Mouse (Mus musculus) midbrain, embryonic 11.5 days (tissue): Measurements from ENCODE around the gene Emc9. TPM values are rescaled to one million over a fixed set of nuclear protein-coding genes. Genes with fewer than 3 reads are reported as not detected.
A peak's percentile ranks its signal among the peaks of the same experiment; 100 is the strongest.

Experiments
- ATAC-seq: fragments of 200-750 bp; cut with Nextera tagmentation; 2 replicates; pipeline ENCODE4 v1.8.0; 2017; ENCODE audit warnings: moderate TSS enrichment, moderate library complexity; ENCODE audit not compliant: low FRiP score
- DNase-seq: peaks from one replicate; pipeline ENCODE4 v3.0.0; 2015; ENCODE audit warnings: low spot score; ENCODE audit errors: missing footprints
- H3K27ac ChIP-seq: fragments of 300-500 bp; sonication (generic); 2 replicates; pipeline ENCODE4 v1.5.1; 2014; ENCODE audit warnings: low read depth, low read length
- H3K27me3 ChIP-seq: fragments of 300-500 bp; sonication (generic); 2 replicates; pipeline ENCODE4 v1.6.1; 2014; ENCODE audit warnings: mild to moderate bottlenecking, low read length, moderate library complexity, mixed read lengths; ENCODE audit not compliant: control insufficient read depth, insufficient read depth
- H3K36me3 ChIP-seq: fragments of 300-500 bp; sonication (generic); 2 replicates; pipeline ENCODE4 v1.6.1; 2014; ENCODE audit warnings: mild to moderate bottlenecking, low read length, moderate library complexity, mixed read lengths; ENCODE audit not compliant: control insufficient read depth, insufficient read depth
- H3K4me1 ChIP-seq: fragments of 300-500 bp; sonication (generic); 2 replicates; pipeline ENCODE4 v1.6.1; 2014; ENCODE audit warnings: low read length; ENCODE audit not compliant: control insufficient read depth, insufficient read depth
- H3K4me2 ChIP-seq: fragments of 300-500 bp; sonication (generic); 2 replicates; pipeline ENCODE4 v1.6.1; 2014; ENCODE audit warnings: mild to moderate bottlenecking, moderate library complexity
- H3K4me3 ChIP-seq: fragments of 300-500 bp; sonication (generic); 2 replicates; pipeline ENCODE4 v1.5.1; 2014; ENCODE audit warnings: low read depth, low read length
- H3K9ac ChIP-seq: fragments of 300-500 bp; sonication (generic); 2 replicates; pipeline ENCODE4 v1.6.1; 2014; ENCODE audit warnings: low read length
- H3K9me3 ChIP-seq: fragments of 300-500 bp; sonication (generic); 2 replicates; pipeline ENCODE4 v1.6.1; 2016; ENCODE audit warnings: low read length; ENCODE audit not compliant: control insufficient read depth
- WGBS: fragments of 180-500 bp; shearing (Covaris S2); extraction: QIAGEN DNeasy Blood & Tissue Kit; methylation state at CpG from one replicate; pipeline ENCODE4 v1.1.7; 2014; 5-methylcytosine and 5-hydroxymethylcytosine counted together
- polyA plus RNA-seq: library from polyadenylated mRNA; unstranded; fragments of >200 nt; fragmentation: Nextera tagmentation; extraction: Ambion mirVana; gene quantifications from 2 replicates; pipeline ENCODE4 v1.2.1, GENCODE M21; 2014

Gene Emc9
- polyA plus RNA-seq, 1 experiment from 2014 or later: 8.4 TPM

DNA sequence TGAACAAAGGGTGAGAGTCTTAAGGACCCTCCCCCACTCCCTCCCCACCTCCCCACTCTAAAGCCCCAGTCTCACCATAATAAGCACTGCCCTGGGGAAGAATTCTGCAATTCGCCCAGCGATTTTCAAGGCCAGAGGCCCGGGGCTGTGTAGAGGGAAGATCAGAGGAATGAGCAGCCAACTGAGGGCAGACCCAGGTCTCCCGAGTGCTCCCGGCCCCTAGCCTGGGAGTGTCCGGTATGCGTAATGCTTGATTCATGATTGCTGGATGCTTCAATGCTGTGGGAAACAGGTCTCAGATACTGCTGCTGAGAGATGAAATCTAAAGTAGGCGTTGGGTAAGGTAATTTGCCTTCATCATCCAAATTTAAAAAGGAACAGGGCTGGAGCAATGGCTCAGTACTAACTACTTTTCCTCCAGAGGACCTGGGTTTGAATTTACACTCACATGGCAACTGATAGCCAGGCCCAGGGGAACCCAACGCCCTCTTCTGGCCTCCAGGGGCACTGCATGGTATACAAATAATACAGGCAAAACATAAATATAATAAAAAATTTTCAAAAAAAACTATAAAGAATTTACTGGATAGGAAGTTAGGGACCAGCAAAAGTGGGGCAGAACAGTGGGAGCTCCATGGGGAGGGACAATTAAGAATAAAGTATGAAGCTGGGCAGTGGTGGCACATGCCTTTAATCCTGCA is 3.0 kb downstream of the Emc9 start:
- H3K27ac ChIP-seq: no peak overlapping the region
- H3K4me1 ChIP-seq: peaks cover 13% of the 10 kb centered on the region
- 75% methylated on average over 9 of the region's 9 CpGs for WGBS
- no peak overlapping the region for H3K4me3 ChIP-seq
- no peaks in the 10 kb centered on the region for H3K27me3 ChIP-seq
- DNase-seq: no peak
- no peak for ATAC-seq
- no peak overlapping the region for H3K4me2 ChIP-seq
- no peaks in the 10 kb centered on the region for H3K9me3 ChIP-seq
- no peak overlapping the region for H3K9ac ChIP-seq
- H3K36me3 ChIP-seq: peaks cover 9% of the 10 kb centered on the region; the same call in 1 of the 2 replicates

GRCm38 (mm10) chr14:55580731-55581130 is 4.4 kb downstream of the Emc9 start:
- Histone ChIP-seq H3K9ac (no peak overlapping the region), H3K4me3 (no peak overlapping the region), H3K36me3 (peaks cover 9% of the 10 kb centered on the region; the same call in 1 of the 2 replicates), H3K27me3 (no peaks in the 10 kb centered on the region), H3K9me3 (no peaks in the 10 kb centered on the region), H3K4me2 (no peak overlapping the region), H3K27ac (no peak overlapping the region; the same call in 1 of the 2 replicates), H3K4me1 (peaks cover 13% of the 10 kb centered on the region)
- DNase-seq (no peak), ATAC-seq (no peak)
- WGBS: 94% methylated on average over 16 of the region's 16 CpGs

GRCm38 (mm10) chr14:55579511-55580496 is 5.3 kb downstream of the Emc9 start:
- no peak overlapping the region for H3K9ac ChIP-seq
- ATAC-seq (no peak), DNase-seq (no peak)
- H3K4me3 ChIP-seq: no peak overlapping the region
- H3K27me3 ChIP-seq: no peaks in the 10 kb centered on the region
- no peaks in the 10 kb centered on the region for H3K9me3 ChIP-seq
- H3K27ac ChIP-seq: no peak overlapping the region
- H3K4me2 ChIP-seq: no peak overlapping the region
- peaks cover 13% of the 10 kb centered on the region for H3K4me1 ChIP-seq
- peaks cover 9% of the 10 kb centered on the region; the same call in 1 of the 2 replicates for H3K36me3 ChIP-seq
- WGBS: 81% methylated on average over 23 of the region's 23 CpGs

- Histone ChIP-seq H3K36me3 (peaks cover 9% of the 10 kb centered on the region; the same call in 1 of the 2 replicates), H3K9me3 (no peaks in the 10 kb centered on the region), H3K4me1 (peaks cover 11% of the 10 kb centered on the region), H3K9ac (peak overlapping the region; percentile 90), H3K4me2 (peak overlapping the region; percentile 80), H3K4me3 (peak overlapping the region; percentile 57), H3K27ac (no peak overlapping the region; the same call in 1 of the 2 replicates), H3K27me3 (no peaks in the 10 kb centered on the region)
- 25% methylated on average over 6 of the region's 6 CpGs for WGBS
- no peak for DNase-seq
- peak; percentile 60; the same call in 1 of the 2 replicates for ATAC-seq
These were observed 6.3 kb downstream of the Emc9 start for GRCm38 (mm10) chr14:55578668-55579269.

DNA sequence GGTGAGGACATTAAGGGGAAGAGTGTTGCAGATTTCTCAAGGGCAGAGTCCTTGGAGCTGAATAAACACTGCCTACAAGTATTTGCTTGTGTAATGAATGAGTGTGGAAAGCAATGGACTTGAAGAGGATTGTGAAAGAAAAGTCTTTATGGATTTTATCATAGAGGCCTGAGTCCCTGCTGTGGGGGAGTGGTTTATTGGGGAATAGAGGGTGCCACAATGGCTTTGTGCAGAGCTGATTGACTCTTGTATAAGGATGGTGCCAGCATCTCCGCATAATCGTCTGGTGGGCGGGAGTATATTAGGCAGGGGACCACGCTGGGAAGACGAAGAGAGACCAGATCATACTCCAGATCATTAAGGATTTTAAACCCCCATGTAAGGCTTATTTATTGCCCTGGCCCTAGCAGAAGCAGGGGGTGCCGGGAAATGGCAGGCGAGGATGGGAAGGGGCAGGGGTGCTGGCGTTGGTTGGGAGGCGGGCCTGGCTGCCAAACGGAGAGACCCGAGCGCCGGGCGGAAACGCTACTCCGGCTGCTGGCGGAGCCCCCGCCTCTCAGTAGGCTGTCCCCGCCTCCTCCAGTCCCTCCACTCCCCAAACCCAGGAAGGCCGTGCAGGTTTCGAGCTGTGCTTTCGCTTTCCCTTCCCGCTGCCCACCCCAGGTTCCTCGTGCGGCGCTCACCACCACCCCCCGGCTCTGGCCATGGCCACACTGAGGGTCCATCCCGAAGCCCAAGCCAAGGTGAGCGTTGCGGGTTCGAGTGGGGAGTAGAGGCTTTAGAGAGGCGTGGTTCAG is 7.0 kb downstream of the Emc9 start, which contains the start of gene Psme1:
TSS of gene Psme1 (plus strand) at position 253 of the 797 bp plus-strand sequence.
- Histone ChIP-seq H3K4me3 (peak within 1 kb of the TSS; percentile 57), H3K9ac (peak within 1 kb of the TSS; percentile 90), H3K27ac (peak within 1 kb of the TSS; percentile 45), H3K9me3 (no peaks in the 10 kb centered on the region), H3K4me1 (peaks cover 11% of the 10 kb centered on the region), H3K27me3 (no peaks in the 10 kb centered on the region), H3K4me2 (peak within 1 kb of the TSS; percentile 80), H3K36me3 (peaks cover 9% of the 10 kb centered on the region; the same call in 1 of the 2 replicates)
- DNase-seq: peak; percentile 95
- ATAC-seq: peak; percentile 85
- under 1% methylated on average over 32 of the region's 32 CpGs for WGBS

GRCm38 (mm10) chr14:55576376-55576775 is 8.7 kb downstream of the Emc9 start:
- WGBS: 83% methylated on average over 16 of the region's 16 CpGs
- Histone ChIP-seq H3K9ac (no peak overlapping the region), H3K36me3 (peaks cover 5% of the 10 kb centered on the region; the same call in 1 of the 2 replicates), H3K4me3 (no peak overlapping the region), H3K4me2 (no peak overlapping the region), H3K27me3 (no peaks in the 10 kb centered on the region), H3K9me3 (no peaks in the 10 kb centered on the region), H3K27ac (no peak overlapping the region), H3K4me1 (peaks cover 11% of the 10 kb centered on the region)
- DNase-seq: no peak
- no peak for ATAC-seq

- peaks cover 1% of the 10 kb centered on the region; the same call in 1 of the 2 replicates for H3K36me3 ChIP-seq
- no peak overlapping the region for H3K4me3 ChIP-seq
- no peak overlapping the region for H3K4me2 ChIP-seq
- ATAC-seq (no peak), DNase-seq (no peak)
- no peaks in the 10 kb centered on the region for H3K9me3 ChIP-seq
- H3K4me1 ChIP-seq: peaks cover 11% of the 10 kb centered on the region
- H3K27me3 ChIP-seq: no peaks in the 10 kb centered on the region
- H3K9ac ChIP-seq: no peak overlapping the region
- 82% methylated on average over 13 of the region's 13 CpGs for WGBS
- no peak overlapping the region for H3K27ac ChIP-seq
These were observed 9.4 kb downstream of the Emc9 start for GRCm38 (mm10) chr14:55575711-55576110.

GRCm38 (mm10) chr14:55575302-55575701 is 9.8 kb downstream of the Emc9 start, which contains the start of gene Fitm1:
TSS of gene Fitm1 (plus strand) at chr14:55575617.
- no peaks in the 10 kb centered on the region for H3K9me3 ChIP-seq
- H3K9ac ChIP-seq: no peak within 1 kb of the TSS
- no peak for DNase-seq
- H3K4me2 ChIP-seq: no peak within 1 kb of the TSS
- no peaks in the 10 kb centered on the region for H3K27me3 ChIP-seq
- no peak within 1 kb of the TSS for H3K27ac ChIP-seq
- H3K4me3 ChIP-seq: no peak within 1 kb of the TSS
- no peak for ATAC-seq
- peaks cover 11% of the 10 kb centered on the region for H3K4me1 ChIP-seq
- 84% methylated on average over 7 of the region's 8 CpGs for WGBS
- H3K36me3 ChIP-seq: no peaks in the 10 kb centered on the region
